ENCODE assay signal across 17 mouse cellular contexts in the genomic region with DNA sequence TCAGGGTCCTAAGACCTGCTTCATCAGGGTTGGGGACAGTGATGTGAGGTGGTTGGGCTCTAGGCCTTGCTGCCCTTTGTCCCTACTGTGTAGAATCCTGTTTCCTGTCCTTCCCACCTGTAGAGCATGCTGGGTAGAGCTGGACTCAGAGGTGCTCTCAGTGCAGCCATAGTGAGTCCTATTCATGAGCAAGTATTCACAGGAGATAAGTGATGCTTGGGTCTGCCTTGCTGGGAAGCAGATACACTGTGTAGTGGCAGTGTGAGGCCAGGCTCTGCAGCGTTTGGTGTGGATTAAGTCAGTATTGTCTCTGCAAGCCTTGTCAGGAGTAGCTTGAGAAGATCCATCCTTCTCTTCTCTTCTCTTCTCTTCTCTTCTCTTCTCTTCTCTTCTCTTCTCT. TPM values are rescaled to one million over a fixed set of nuclear protein-coding genes. Genes with fewer than 3 reads are reported as not detected.
DNase-seq lines count a peak whose midpoint lies in the region; ATAC-seq and TF ChIP-seq lines count a peak whose summit lies in the region.
"Had no signal": no experiment of that assay in that cellular context is flagged by ENCODE, and none has a peak within 500 bp of the region (broad histone marks: within the 10 kb centered on the region; RNA-seq: fewer than 3 reads in every experiment).

No protein-coding gene starts in this region.

- no peaks in the 10 kb centered on the region for H3K9me3 ChIP-seq in liver, embryonic 12.5 days (replicated peaks)
- no peaks in the 10 kb centered on the region for H3K9me3 ChIP-seq in stomach, embryonic 14.5 days (ENCODE audit: control insufficient read depth, low read depth, low read length)

- H3K27ac ChIP-seq in kidney, adult 2 months (ENCODE audit: insufficient read depth, low read depth, low read length) = peak overlapping the region; percentile 67; the same call in 1 of the 2 replicates
- H3K27ac ChIP-seq in liver, embryonic 12.5 days = peak overlapping the region; percentile 98
- peak overlapping the region; percentile 33; the same call in 1 of the 2 replicates for H3K27ac ChIP-seq in stomach, embryonic 14.5 days (ENCODE audit: low read length)

- WGBS in kidney, adult 2 months = 76% methylated on average over 1 of the region's 1 CpGs
- 35% methylated on average over 1 of the region's 1 CpGs for WGBS in liver, embryonic 12.5 days (ENCODE audit: insufficient replicate concordance)
- 81% methylated on average over 1 of the region's 1 CpGs for whole genome bisulfite sequencing in stomach, embryonic 14.5 days

- peaks cover 34% of the 10 kb centered on the region for H3K4me1 ChIP-seq in kidney, adult 2 months (ENCODE audit: control insufficient read depth, insufficient read depth, low read length)
- peaks cover 81% of the 10 kb centered on the region for H3K4me1 ChIP-seq in liver, embryonic 12.5 days
- no peaks in the 10 kb centered on the region for H3K4me1 ChIP-seq in stomach, embryonic 14.5 days (ENCODE audit: control insufficient read depth, insufficient read depth, low read length)

- H3K36me3 ChIP-seq in kidney, adult 2 months (ENCODE audit: control insufficient read depth, insufficient read depth, low read length) = peaks cover 3% of the 10 kb centered on the region; the same call in 1 of the 2 replicates
- H3K36me3 ChIP-seq in liver, embryonic 12.5 days = peaks cover 48% of the 10 kb centered on the region
- peaks cover 15% of the 10 kb centered on the region for H3K36me3 ChIP-seq in stomach, embryonic 14.5 days (ENCODE audit: control insufficient read depth, insufficient read depth, low read length)

- no peak for TF ChIP-seq CTCF in kidney, adult 2 months (conservative IDR thresholded peaks at IDR 0.05; ENCODE audit: insufficient read depth, insufficient read length, low read depth, low read length)

- H3K4me2 ChIP-seq in liver, embryonic 12.5 days = peak overlapping the region; percentile 63
- H3K4me2 ChIP-seq in stomach, embryonic 14.5 days (replicated peaks; ENCODE audit: low read depth, low read length) = no peak overlapping the region

- TF ChIP-seq POLR2A in kidney, adult 2 months (IDR thresholded peaks at IDR 0.05; ENCODE audit: low read depth, low read length) = no peak

- peak overlapping the region; percentile 66 for H3K9ac ChIP-seq in liver, embryonic 12.5 days
- H3K9ac ChIP-seq in stomach, embryonic 14.5 days (replicated peaks; ENCODE audit: low read depth, low read length) = no peak overlapping the region

- H3K27me3 ChIP-seq in kidney, adult 2 months (replicated peaks; ENCODE audit: control insufficient read depth, insufficient read depth, low read length) = no peaks in the 10 kb centered on the region
- H3K27me3 ChIP-seq in liver, embryonic 12.5 days (replicated peaks) = no peaks in the 10 kb centered on the region
- H3K27me3 ChIP-seq in stomach, embryonic 14.5 days (ENCODE audit: control insufficient read depth, insufficient read depth, low read length) = no peaks in the 10 kb centered on the region

- peak; percentile 55 for ATAC-seq in erythroblast, adult 5-6 weeks (replicated peaks; ENCODE audit: low FRiP score, poor library complexity, severe bottlenecking)
- peak; percentile 74 for ATAC-seq in liver, embryonic 12.5 days
- no peak for ATAC-seq in stomach, embryonic 14.5 days (ENCODE audit: insufficient number of reproducible peaks, insufficient read depth, low FRiP score, low read depth)
- ATAC-seq: hindbrain, embryonic 16.5 days; midbrain, embryonic 16.5 days had no signal

- H3K4me3 ChIP-seq in kidney, adult 2 months (ENCODE audit: insufficient read depth, low read depth, low read length) = no peak overlapping the region
- peak overlapping the region; percentile 31 for H3K4me3 ChIP-seq in liver, embryonic 12.5 days
- H3K4me3 ChIP-seq in stomach, embryonic 14.5 days (ENCODE audit: low read depth, low read length) = no peak overlapping the region

- no peak for DNase-seq in kidney, adult 2 months
- DNase-seq in kidney, postnatal 36 days = no peak
- no peak for DNase-seq in frontal cortex, postnatal 14 days (ENCODE audit: low spot score in 2 of 2)
- no peak for DNase-seq in right cerebral cortex, adult 2 months (ENCODE audit: low spot score in 2 of 2)
- DNase-seq: cerebellum, postnatal 14 days; heart, postnatal 14 days; kidney, adult 9 months; kidney, postnatal 4 days; left cerebral cortex, postnatal 4 days; lung, adult 18-20 months; lung, postnatal 4 days; thymus, postnatal 36 days had no signal

RNA-seq across cellular contexts. Expression of a gene that starts 23.9 kb away (rescaled TPM):
- 94.8 and 95.4 TPM in 2 replicates for polyA plus RNA-seq in kidney, adult 2 months (2012; rRNA removed)
- total RNA-seq in erythroblast, adult 5-6 weeks (2015; ENCODE audit: low replicate concordance) = 39.9 and 43.4 TPM in 2 replicates
- total RNA-seq in erythroblast, adult 5-6 weeks (2017; ENCODE audit: low replicate concordance) = 59.3 and 64.1 TPM in 2 replicates
- polyA plus RNA-seq in liver, embryonic 12.5 days (2016; fragmentation: Nextera tagmentation; extraction: Ambion mirVana) = 91.6 and 92.0 TPM in 2 replicates
- 70.4 and 71.8 TPM in 2 replicates for polyA plus RNA-seq in stomach, embryonic 14.5 days (2014; fragmentation: Nextera tagmentation; extraction: Ambion mirVana)

RNA-seq across cellular contexts. Expression of a gene that starts 46.2 kb away (rescaled TPM):
- polyA plus RNA-seq in kidney, adult 2 months (2012; rRNA removed) = 34.4 and 35.6 TPM in 2 replicates
- 4.0 and 7.5 TPM in 2 replicates for total RNA-seq in erythroblast, adult 5-6 weeks (2015; ENCODE audit: low replicate concordance)
- 7.5 and 8.1 TPM in 2 replicates for total RNA-seq in erythroblast, adult 5-6 weeks (2017; ENCODE audit: low replicate concordance)
- polyA plus RNA-seq in liver, embryonic 12.5 days (2016; fragmentation: Nextera tagmentation; extraction: Ambion mirVana) = 32.0 and 32.7 TPM in 2 replicates
- 37.4 and 38.3 TPM in 2 replicates for polyA plus RNA-seq in stomach, embryonic 14.5 days (2014; fragmentation: Nextera tagmentation; extraction: Ambion mirVana)

Comparison
In these comparisons a context has a peak if more than half of its experiments do, and no peak if none do; other contexts are left out.
1. H3K27ac ChIP-seq: peak in every context shown above with its lines; median percentile 98 in liver, embryonic 12.5 days; 67 in kidney, adult 2 months; 33 in stomach, embryonic 14.5 days.